Mouse (Mus musculus) kidney, embryonic 14.5 days (tissue): ENCODE measurements around the gene Vmn1r64. TPM values are rescaled to one million over a fixed set of nuclear protein-coding genes. Genes with fewer than 3 reads are reported as not detected.
"Not testable (repeated sequence)": the region's sequence is repeated elsewhere in the genome, so short reads cannot be mapped to it uniquely, and the experiment has no call there.

ENCODE experiments used
- ATAC-seq: fragments of 200-750 bp; cut with Nextera tagmentation; 2 replicates; pipeline ENCODE4 v1.8.0; 2017; ENCODE audit warnings: moderate number of reproducible peaks, mild to moderate bottlenecking, moderate TSS enrichment, moderate library complexity; ENCODE audit not compliant: low FRiP score, low TSS enrichment
- H3K27ac ChIP-seq: fragments of 300-500 bp; sonication (generic); 2 replicates; pipeline ENCODE4 v1.5.1; 2014; ENCODE audit warnings: low read depth, mild to moderate bottlenecking, low read length, moderate library complexity, mixed read lengths
- H3K27me3 ChIP-seq: fragments of 300-500 bp; sonication (generic); 2 replicates; pipeline ENCODE4 v1.6.1; 2014; ENCODE audit warnings: mild to moderate bottlenecking, low read length; ENCODE audit not compliant: control insufficient read depth, insufficient read depth
- H3K36me3 ChIP-seq: fragments of 300-500 bp; sonication (generic); 2 replicates; pipeline ENCODE4 v1.6.1; 2014; ENCODE audit warnings: low read length, mixed read lengths; ENCODE audit not compliant: control insufficient read depth, insufficient read depth
- H3K4me1 ChIP-seq: fragments of 300-500 bp; sonication (generic); 2 replicates; pipeline ENCODE4 v1.6.1; 2014; ENCODE audit warnings: low read length, mixed read lengths; ENCODE audit not compliant: control insufficient read depth, insufficient read depth
- H3K4me2 ChIP-seq: fragments of 300-500 bp; sonication (generic); replicated peaks from 2 replicates; pipeline ENCODE4 v1.6.1; 2014; ENCODE audit warnings: low read depth, mild to moderate bottlenecking, low read length
- H3K4me3 ChIP-seq: fragments of 300-500 bp; sonication (generic); 2 replicates; pipeline ENCODE4 v1.5.1; 2014; ENCODE audit warnings: mild to moderate bottlenecking, low read length
- H3K9ac ChIP-seq: fragments of 300-500 bp; sonication (generic); 2 replicates; pipeline ENCODE4 v1.6.1; 2014; ENCODE audit warnings: low read depth, mild to moderate bottlenecking, low read length, moderate library complexity
- H3K9me3 ChIP-seq: fragments of 300-500 bp; sonication (generic); 2 replicates; pipeline ENCODE4 v1.6.1; 2016; ENCODE audit warnings: low read length; ENCODE audit not compliant: control insufficient read depth
- WGBS: fragments of 180-500 bp; shearing (Covaris S2); extraction: QIAGEN DNeasy Blood & Tissue Kit; methylation state at CpG from one replicate; pipeline ENCODE4 v1.1.7; 2014; 5-methylcytosine and 5-hydroxymethylcytosine counted together
- polyA plus RNA-seq: library from polyadenylated mRNA; unstranded; fragments of >200 nt; fragmentation: Nextera tagmentation; extraction: Ambion mirVana; gene quantifications from 2 replicates; pipeline ENCODE4 v1.2.1, GENCODE M21; 2014

Gene Vmn1r64
- not detected in 2 replicates for polyA plus RNA-seq

DNA sequence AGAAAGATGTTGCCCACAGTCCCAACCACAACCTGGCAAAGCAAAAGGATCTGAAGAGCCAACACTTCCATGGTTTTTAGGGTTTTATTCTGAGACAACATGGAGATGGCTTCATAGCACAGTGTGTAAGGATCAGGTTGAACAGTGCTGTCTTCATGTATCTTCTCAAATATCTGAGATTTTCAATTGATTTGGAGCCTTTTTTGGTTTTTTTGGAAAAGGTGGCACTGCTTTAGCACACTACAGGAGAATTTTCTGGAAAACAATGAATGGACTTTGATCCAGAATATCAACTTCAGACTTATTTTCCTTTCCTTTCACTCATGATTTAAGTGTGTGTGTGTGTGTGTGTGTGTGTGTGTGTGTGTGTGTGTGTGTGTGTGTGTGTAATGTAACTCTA lies at the start of gene Vmn1r64:
Gene Vmn1r64, minus strand, starts transcription at position 101 of the 400 bp plus-strand sequence.
- ATAC-seq = no peak
- Histone ChIP-seq H3K4me1 (no peaks in the 10 kb centered on the region), H3K9me3 (no peaks in the 10 kb centered on the region), H3K36me3 (no peaks in the 10 kb centered on the region), H3K27ac (no peak within 1 kb of the TSS), H3K4me2 (no peak within 1 kb of the TSS), H3K4me3 (no peak within 1 kb of the TSS), H3K27me3 (no peaks in the 10 kb centered on the region), H3K9ac (no peak within 1 kb of the TSS)

DNA sequence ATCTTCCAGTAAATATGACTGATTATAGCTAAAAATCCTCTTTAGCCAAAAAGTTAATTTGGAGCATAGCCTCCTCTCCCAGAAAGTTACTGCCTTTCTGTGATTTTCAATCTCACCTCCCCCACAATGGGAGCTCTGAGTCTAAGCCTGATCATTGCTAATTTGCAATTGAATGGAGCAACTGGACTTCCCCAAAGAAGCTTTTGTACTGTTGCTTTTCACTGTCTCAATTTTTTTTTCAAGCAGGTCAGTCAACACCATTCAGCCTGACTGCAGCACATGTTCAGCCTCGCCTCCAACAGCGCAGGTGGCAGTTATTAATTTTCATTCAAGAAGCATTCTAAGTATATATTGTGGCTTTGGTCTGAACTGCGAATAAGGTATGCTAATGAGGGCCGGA lies 14.9 kb upstream of the Vmn1r64 start:
- H3K4me3 ChIP-seq = no peak overlapping the region
- no peak for ATAC-seq
- H3K27ac ChIP-seq = no peak overlapping the region
- no peaks in the 10 kb centered on the region for H3K36me3 ChIP-seq
- no peak overlapping the region for H3K4me2 ChIP-seq
- WGBS = 88% methylated on average over 4 of the region's 4 CpGs
- peaks cover 8% of the 10 kb centered on the region for H3K9me3 ChIP-seq
- no peaks in the 10 kb centered on the region for H3K27me3 ChIP-seq
- no peak overlapping the region for H3K9ac ChIP-seq
- H3K4me1 ChIP-seq = no peaks in the 10 kb centered on the region

DNA sequence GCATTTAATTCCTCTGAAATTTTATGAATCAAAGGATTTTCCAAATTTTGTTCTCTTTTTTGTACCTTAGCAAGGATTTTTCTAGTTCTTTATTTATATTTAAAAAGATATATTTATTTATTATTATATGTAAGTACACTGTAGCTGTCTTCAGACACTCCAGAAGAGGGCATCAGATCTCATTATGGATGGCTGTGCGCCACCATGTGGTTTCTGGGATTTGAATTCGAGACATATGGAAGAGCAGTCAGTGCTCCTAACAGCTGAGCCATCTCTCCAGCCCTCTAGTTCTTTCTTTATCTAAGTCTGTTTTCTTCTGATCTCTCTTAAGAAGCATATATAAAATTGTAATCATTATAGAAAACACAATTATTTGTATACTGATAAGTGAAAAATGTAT lies 12.9 kb upstream of the Vmn1r64 start:
- H3K27ac ChIP-seq, H3K9ac ChIP-seq, H3K27me3 ChIP-seq, ATAC-seq, H3K4me1 ChIP-seq, H3K36me3 ChIP-seq, H3K4me3 ChIP-seq, H3K4me2 ChIP-seq: not testable (repeated sequence)
- WGBS = 77% methylated on average over 2 of the region's 2 CpGs
- H3K9me3 ChIP-seq = peaks cover 11% of the 10 kb centered on the region

Other genes with a start within 250 kb of the Vmn1r64 start
- gene Vmn1r62, start 210.9 kb downstream of the Vmn1r64 start, polyA plus RNA-seq = not detected in 2 replicates
- gene Vmn1r63, start 79.1 kb downstream of the Vmn1r64 start, polyA plus RNA-seq = not detected in 2 replicates
- not detected in 2 replicates for gene Vmn1r65, start 126.5 kb upstream of the Vmn1r64 start, polyA plus RNA-seq
- gene Nlrp4c, start 160.6 kb upstream of the Vmn1r64 start, polyA plus RNA-seq = not detected in 2 replicates